Mouse (Mus musculus) heart, postnatal 4 days (tissue): ENCODE results near the gene Tmem223. TPM values are rescaled to one million over a fixed set of nuclear protein-coding genes. Genes with fewer than 3 reads are reported as not detected.

Source experiments
- DNase-seq: peaks from one replicate; pipeline ENCODE4 v3.0.0; 2021
- microRNA-seq, 2 experiments: library from miRNA; unstranded; fragments of <30 nt; microRNA quantifications; one replicate each; pipeline ENCODE4 v1.2.0; 2021 to 2022
- total RNA-seq, 2 experiments: library from RNA; stranded (reverse); gene quantifications; 2 replicates each; pipeline ENCODE4 v1.2.3; 2021

Gene Tmem223
- total RNA-seq, 2 experiments from 2014 or later = 121 to 133 TPM

GRCm38 (mm10) chr19:8803879-8804660 lies 33.3 kb downstream of the Tmem223 start:
- no peak for DNase-seq

GRCm38 (mm10) chr19:8806810-8807209 lies 36.0 kb downstream of the Tmem223 start:
- no peak for DNase-seq

- no peak for DNase-seq
Observed at GRCm38 (mm10) chr19:8815812-8816211, 45.0 kb downstream of the Tmem223 start.

- no peak for DNase-seq
Observed at GRCm38 (mm10) chr19:8817001-8817400, 46.2 kb downstream of the Tmem223 start.

GRCm38 (mm10) chr19:8818301-8818798 lies 47.6 kb downstream of the Tmem223 start:
- DNase-seq = no peak

- peak; percentile 96 for DNase-seq
Observed at GRCm38 (mm10) chr19:8818801-8819595, 48.2 kb downstream of the Tmem223 start, which contains the start of gene Ttc9c. Gene Ttc9c (minus strand): TSS chr19:8819333.

GRCm38 (mm10) chr19:8819596-8820423 lies 49.0 kb downstream of the Tmem223 start, which contains the start of gene Hnrnpul2:
Gene Hnrnpul2 (plus strand): TSS chr19:8820010.
- peak; percentile 98 for DNase-seq

GRCm38 (mm10) chr19:8820424-8820956 lies 49.7 kb downstream of the Tmem223 start:
- no peak for DNase-seq

GRCm38 (mm10) chr19:8821146-8821545 lies 50.4 kb downstream of the Tmem223 start:
- DNase-seq = no peak

Small RNA genes lying within 50 kb of the gene (microRNA-seq; reads per million reads assigned to microRNA genes)
- gene Mir6992 = 0 reads per million in 2 experiments

Other genes starting within 250 kb of the Tmem223 start
- not detected for gene Slc22a8, start 179.7 kb upstream of the Tmem223 start, total RNA-seq
- not detected for gene Slc22a6, start 153.0 kb upstream of the Tmem223 start, total RNA-seq
- not detected for gene Chrm1, start 107.2 kb upstream of the Tmem223 start, total RNA-seq
- 10 to 100 TPM; 62.4 to 66.3 TPM for gene Slc3a2, start 47.6 kb upstream of the Tmem223 start, total RNA-seq
- 10 to 100 TPM; 30.3 to 31.1 TPM for gene Wdr74, start 35.2 kb upstream of the Tmem223 start, total RNA-seq
- not detected for gene 1700092M07Rik, start 30.3 kb upstream of the Tmem223 start, total RNA-seq
- gene Stx5a, start 29.6 kb upstream of the Tmem223 start, total RNA-seq = 10 to 100 TPM; 43.4 to 48.5 TPM
- gene Nxf1, start 13.9 kb upstream of the Tmem223 start, total RNA-seq = 10 to 100 TPM; 82.1 to 86.1 TPM
- gene Tmem179b, start 3.5 kb downstream of the Tmem223 start, total RNA-seq = 10 to 100 TPM; 16.6 to 17.1 TPM
- gene Taf6l, start 15.4 kb downstream of the Tmem223 start, total RNA-seq = 10 to 100 TPM; 12.1 to 12.5 TPM
- gene Polr2g, start 27.6 kb downstream of the Tmem223 start, total RNA-seq = 10 to 100 TPM; 71.2 to 80.6 TPM
- gene Zbtb3, start 31.6 kb downstream of the Tmem223 start, total RNA-seq = 1 to 10 TPM; 2.4 to 2.5 TPM
- gene Ttc9c, start 48.3 kb downstream of the Tmem223 start, total RNA-seq = 10 to 100 TPM; 20.9 to 22.8 TPM
- 10 to 100 TPM; 53.5 to 56.0 TPM for gene Hnrnpul2, start 49.0 kb downstream of the Tmem223 start, total RNA-seq
- gene AC129217.1, start 58.8 kb downstream of the Tmem223 start, total RNA-seq = not detected
- gene Bscl2, start 66.5 kb downstream of the Tmem223 start, total RNA-seq = 10 to 100 TPM; 26.2 to 27.5 TPM
- under 1 TPM in 1 of 2 experiments, not detected in 1; 0.16 TPM for gene Gng3, start 68.2 kb downstream of the Tmem223 start, total RNA-seq
- 1 to 10 TPM; 2.4 to 2.5 TPM for gene Lrrn4cl, start 79.8 kb downstream of the Tmem223 start, total RNA-seq
- 100 to 1,000 TPM; 112 to 125 TPM for gene Ubxn1, start 100.5 kb downstream of the Tmem223 start, total RNA-seq
- gene Uqcc3, start 109.9 kb downstream of the Tmem223 start, total RNA-seq = 10 to 100 TPM; 39.4 to 41.2 TPM
- gene Lbhd1, start 112.7 kb downstream of the Tmem223 start, total RNA-seq = 1 to 10 TPM; 2.1 to 5.6 TPM
- not detected for gene Gm49403, start 112.9 kb downstream of the Tmem223 start, total RNA-seq
- 10 to 100 TPM; 23.7 to 24.9 TPM for gene 1810009A15Rik, start 117.9 kb downstream of the Tmem223 start, total RNA-seq
- gene Gm49416, start 117.9 kb downstream of the Tmem223 start, total RNA-seq = 1 to 10 TPM; 2.3 to 3.6 TPM
- gene Ints5, start 122.0 kb downstream of the Tmem223 start, total RNA-seq = 10 to 100 TPM; 16.3 to 17.1 TPM
- 10 to 100 TPM; 80.9 to 83.7 TPM for gene Ganab, start 127.1 kb downstream of the Tmem223 start, total RNA-seq
- 10 to 100 TPM; 36.0 to 38.0 TPM for gene B3gat3, start 149.4 kb downstream of the Tmem223 start, total RNA-seq
- 1 to 10 TPM; 3.1 to 3.2 TPM for gene Rom1, start 158.4 kb downstream of the Tmem223 start, total RNA-seq
- 10 to 100 TPM; 15.4 to 16.6 TPM for gene Eml3, start 158.6 kb downstream of the Tmem223 start, total RNA-seq
- gene Mta2, start 170.9 kb downstream of the Tmem223 start, total RNA-seq = 10 to 100 TPM; 62.5 to 63.8 TPM
- gene Tut1, start 182.9 kb downstream of the Tmem223 start, total RNA-seq = 1 to 10 TPM; 8.3 to 9.6 TPM
- gene Eef1g, start 196.0 kb downstream of the Tmem223 start, total RNA-seq = 100 to 1,000 TPM; 357 to 371 TPM
- gene Ahnak, start 218.3 kb downstream of the Tmem223 start, total RNA-seq = 100 to 1,000 TPM; 303 to 328 TPM